Mouse (Mus musculus): ENCODE measurements around the gene Vamp2. TPM values are rescaled to one million over a fixed set of nuclear protein-coding genes. Genes with fewer than 3 reads are reported as not detected.

Gene Vamp2
- 250 TPM for polyA plus RNA-seq (2017; shearing (Covaris generic))

DNA sequence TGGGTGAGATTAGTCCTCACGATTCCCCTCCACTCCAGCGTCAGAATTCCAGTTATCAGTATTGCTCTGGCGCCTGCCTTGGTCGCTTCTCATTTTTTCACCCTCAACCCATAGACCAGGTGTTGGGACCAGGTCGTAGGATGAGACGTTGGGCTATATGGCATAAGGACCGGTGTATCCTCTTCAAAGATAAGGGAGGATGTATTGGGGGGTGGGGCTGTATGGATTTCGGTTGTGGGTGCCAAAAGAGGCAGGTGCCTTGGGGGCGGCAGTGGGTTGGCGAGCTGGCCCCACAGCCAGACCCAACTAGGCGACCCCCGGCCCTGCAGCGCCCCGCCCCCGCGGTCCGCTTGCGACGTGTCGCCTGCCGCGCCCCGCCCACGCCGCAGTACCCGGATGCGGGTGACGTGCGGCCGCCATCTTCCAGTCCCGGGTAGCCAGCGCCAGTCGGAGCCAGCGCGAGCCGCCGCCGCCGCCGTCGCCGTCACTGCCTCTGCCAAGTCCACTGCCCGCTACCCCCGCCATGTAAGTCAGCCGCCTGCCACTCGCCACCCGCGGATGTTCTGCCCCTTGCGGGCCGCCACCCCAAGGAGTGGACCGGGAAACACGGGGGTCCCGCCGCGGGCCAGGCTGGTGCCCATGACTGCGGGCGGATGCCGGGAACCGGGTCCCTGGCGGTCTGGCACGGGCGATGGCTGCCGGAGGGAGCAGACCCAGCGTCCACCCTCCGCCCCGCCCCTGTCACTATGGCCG is at the start of gene Vamp2:
Vamp2 (plus strand) TSS at position 388 of the 753 bp plus-strand sequence.

DNA sequence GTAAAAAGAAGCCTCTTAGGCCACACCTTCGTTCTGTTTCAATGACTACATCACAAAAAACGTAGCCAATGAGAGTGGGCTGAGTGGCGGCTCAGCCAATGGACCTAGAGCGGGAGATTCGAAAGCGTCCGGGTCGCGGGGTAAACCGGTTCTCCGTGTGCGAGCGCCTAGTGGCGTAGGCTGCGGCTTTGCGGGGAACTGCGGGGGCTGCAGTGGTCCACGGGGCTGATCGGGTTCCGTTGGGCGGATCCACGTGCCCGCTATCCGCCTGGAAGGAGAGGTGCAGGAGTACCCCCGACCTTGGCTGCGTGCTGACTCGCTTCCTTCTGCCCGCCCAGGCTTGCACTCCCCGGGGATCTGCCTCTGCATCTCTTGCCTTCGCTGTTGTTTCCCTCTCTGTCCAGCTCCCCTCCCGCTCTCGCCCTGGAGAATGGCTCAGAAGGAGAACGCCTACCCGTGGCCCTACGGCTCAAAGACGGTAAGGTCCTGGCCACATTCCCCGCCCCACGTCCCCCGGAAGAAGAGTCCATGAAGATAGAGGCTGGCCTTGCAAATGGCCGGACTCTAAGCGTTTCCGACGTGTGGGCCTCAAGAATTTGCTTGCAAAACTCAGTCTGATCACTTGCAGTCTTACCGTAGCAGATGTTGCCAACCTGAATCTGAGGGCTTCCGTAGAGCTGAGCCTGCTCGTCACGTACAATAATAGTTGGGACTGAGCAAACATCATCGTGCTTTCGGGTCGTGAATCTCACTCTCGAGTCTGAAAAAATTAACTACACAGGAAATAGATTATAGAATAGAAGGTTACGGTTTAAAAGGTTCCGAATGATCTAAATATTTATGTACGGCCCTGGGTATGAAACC is 42.5 kb upstream of the Vamp2 start, which contains the start of gene Aurkb:
Aurkb (plus strand) TSS at position 117 of the 864 bp plus-strand sequence.

GRCm38 (mm10) chr11:69059357-69059974 is 28.8 kb upstream of the Vamp2 start, which contains the start of gene Borcs6:
TSS of gene Borcs6 (plus strand) at chr11:69059717.

DNA sequence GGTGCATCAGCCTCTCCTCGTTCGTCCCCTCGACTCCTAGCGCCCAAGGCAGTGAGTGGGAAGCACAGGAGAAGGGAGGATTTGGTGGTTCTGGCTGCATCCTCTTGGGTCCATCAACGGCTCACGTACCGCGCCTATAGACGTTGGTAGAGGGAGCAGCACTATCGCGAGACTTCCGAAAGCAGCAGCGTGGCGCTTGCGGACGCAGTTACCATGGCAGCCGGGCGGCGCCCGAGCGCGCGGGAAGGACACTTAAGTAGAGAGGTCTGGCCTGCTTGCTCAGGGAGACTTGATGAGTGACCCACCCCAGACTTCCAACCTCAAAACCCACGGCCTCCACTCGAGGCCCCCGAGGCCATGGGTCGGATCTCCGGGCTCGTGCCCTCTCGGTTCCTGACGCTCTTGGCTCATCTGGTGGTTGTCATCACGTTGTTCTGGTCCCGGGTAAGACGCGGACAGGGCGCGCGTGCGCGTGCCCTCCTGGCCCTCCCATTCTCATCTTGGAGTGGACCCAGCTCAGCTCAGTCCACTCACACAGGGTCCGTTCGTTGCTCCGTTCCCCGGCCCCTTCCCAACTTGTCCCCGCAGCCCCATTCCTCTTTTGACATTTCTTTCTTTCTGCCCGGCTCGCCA is 17.6 kb upstream of the Vamp2 start, which contains the start of gene Tmem107:
Tmem107 (plus strand) TSS at position 217 of the 633 bp plus-strand sequence.

GRCm38 (mm10) chr11:69094697-69095429 is 6.6 kb downstream of the Vamp2 start, which contains the start of gene Per1:
TSS of gene Per1 (plus strand) at chr11:69095217.

DNA sequence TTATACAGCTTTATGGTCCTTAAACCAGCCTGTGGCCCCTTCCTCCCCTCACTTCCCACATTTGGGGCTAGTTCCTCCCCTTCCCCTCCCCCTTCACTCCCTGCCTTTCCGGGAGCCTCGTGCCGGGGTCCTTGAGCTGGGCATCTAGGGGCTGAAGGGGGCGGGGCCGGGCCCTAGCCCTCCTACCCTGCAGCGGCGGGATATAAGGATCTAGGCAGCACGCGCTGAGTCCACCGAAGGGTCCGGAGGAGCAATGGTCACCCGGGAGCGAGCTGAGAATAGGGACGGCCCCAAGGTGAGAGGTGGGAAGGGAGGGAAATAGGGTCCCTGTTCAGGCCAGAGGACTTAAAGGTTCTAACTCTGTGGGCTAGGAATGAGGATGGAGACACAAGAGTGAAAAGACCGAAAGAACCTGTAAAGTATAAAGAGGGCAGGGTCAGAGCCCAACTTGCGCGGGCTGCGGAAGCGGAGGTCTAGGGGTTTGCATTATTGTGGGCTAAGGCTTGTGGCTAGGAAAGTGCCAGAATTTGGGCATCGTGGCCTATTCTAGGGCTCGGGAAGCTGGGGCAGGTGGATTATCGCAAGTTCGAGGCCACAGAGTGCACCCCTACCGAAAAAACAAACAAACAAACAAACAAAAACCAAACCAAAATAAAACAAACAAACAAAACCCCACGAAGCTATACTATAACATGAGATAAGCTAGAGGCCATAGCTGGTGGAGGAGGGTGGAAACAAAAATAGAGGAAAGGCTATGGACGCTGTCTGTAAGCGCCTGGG is 32.1 kb downstream of the Vamp2 start, which contains the start of gene Hes7:
Hes7 (plus strand) TSS at position 184 of the 780 bp plus-strand sequence.

DNA sequence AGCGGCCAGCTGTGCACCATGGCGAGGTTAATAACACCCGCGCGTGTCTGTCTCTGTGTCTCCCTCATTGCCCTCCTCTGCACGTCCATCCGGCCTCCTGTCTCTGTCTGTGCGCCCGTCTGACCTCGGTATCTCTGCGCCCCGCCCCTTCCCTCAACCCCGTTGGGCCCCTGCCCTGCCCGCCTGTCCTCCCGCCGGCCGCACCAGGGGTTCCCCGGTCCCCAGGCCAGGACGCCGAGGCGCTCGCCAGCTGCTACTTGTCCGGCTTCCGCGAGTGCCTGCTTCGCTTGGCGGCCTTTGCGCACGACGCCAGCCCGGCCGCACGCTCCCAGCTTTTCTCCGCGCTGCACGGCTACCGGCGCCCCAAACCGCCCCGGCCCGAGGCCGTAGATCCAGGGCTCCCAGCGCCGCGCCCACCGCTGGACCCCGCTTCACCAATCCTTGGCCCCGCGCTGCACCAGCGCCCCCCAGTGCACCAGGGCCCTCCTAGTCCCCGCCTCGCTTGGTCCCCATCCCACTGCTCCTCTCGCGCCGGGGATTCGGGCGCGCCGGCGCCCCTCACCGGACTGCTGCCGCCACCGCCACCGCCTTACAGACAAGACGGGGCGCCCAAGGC is 34.2 kb downstream of the Vamp2 start, which contains the start of gene 9130213A22Rik:
9130213A22Rik (minus strand) TSS at position 254 of the 616 bp plus-strand sequence.

DNA sequence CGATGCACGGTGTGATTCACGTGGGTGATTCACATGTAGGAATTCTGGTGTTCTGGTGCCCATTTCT is 37.4 kb downstream of the Vamp2 start, which contains the start of gene Aloxe3:
Aloxe3 (plus strand) TSS at position 45 of the 67 bp plus-strand sequence.

Other genes with a start within 250 kb of the Vamp2 start
- 155 TPM for gene Ndel1, start 216.6 kb upstream of the Vamp2 start, polyA plus RNA-seq (2017; shearing (Covaris generic))
- gene Rnf222, start 199.9 kb upstream of the Vamp2 start, polyA plus RNA-seq (2017; shearing (Covaris generic)): not detected
- gene Rpl26, start 186.9 kb upstream of the Vamp2 start, polyA plus RNA-seq (2017; shearing (Covaris generic)): 791 TPM
- 0.48 TPM for gene Odf4, start 161.4 kb upstream of the Vamp2 start, polyA plus RNA-seq (2017; shearing (Covaris generic))
- 0.24 TPM for gene Arhgef15, start 131.0 kb upstream of the Vamp2 start, polyA plus RNA-seq (2017; shearing (Covaris generic))
- gene Slc25a35, start 120.4 kb upstream of the Vamp2 start, polyA plus RNA-seq (2017; shearing (Covaris generic)): 4.6 TPM
- 3.6 TPM for gene Rangrf, start 113.3 kb upstream of the Vamp2 start, polyA plus RNA-seq (2017; shearing (Covaris generic))
- 1.8 TPM for gene Pfas, start 80.0 kb upstream of the Vamp2 start, polyA plus RNA-seq (2017; shearing (Covaris generic))
- gene Ctc1, start 72.6 kb upstream of the Vamp2 start, polyA plus RNA-seq (2017; shearing (Covaris generic)): 15.3 TPM
- gene Aurkb, start 42.8 kb upstream of the Vamp2 start, polyA plus RNA-seq (2017; shearing (Covaris generic)): 2.2 TPM
- 5.9 TPM for gene Borcs6, start 28.8 kb upstream of the Vamp2 start, polyA plus RNA-seq (2017; shearing (Covaris generic))
- gene Tmem107, start 17.7 kb upstream of the Vamp2 start, polyA plus RNA-seq (2017; shearing (Covaris generic)): 13.6 TPM
- gene Per1, start 6.7 kb downstream of the Vamp2 start, polyA plus RNA-seq (2017; shearing (Covaris generic)): 81.1 TPM
- 0.35 TPM for gene Hes7, start 31.9 kb downstream of the Vamp2 start, polyA plus RNA-seq (2017; shearing (Covaris generic))
- 0.63 TPM for gene 9130213A22Rik, start 34.1 kb downstream of the Vamp2 start, polyA plus RNA-seq (2017; shearing (Covaris generic))
- 0.69 TPM for gene Aloxe3, start 37.4 kb downstream of the Vamp2 start, polyA plus RNA-seq (2017; shearing (Covaris generic))
- not detected for gene Alox12b, start 68.5 kb downstream of the Vamp2 start, polyA plus RNA-seq (2017; shearing (Covaris generic))
- 0.57 TPM for gene Alox8, start 109.4 kb downstream of the Vamp2 start, polyA plus RNA-seq (2017; shearing (Covaris generic))
- gene Gucy2e, start 148.5 kb downstream of the Vamp2 start, polyA plus RNA-seq (2017; shearing (Covaris generic)): 0.10 TPM
- 9.9 TPM for gene Cntrob, start 235.3 kb downstream of the Vamp2 start, polyA plus RNA-seq (2017; shearing (Covaris generic))
- gene Trappc1, start 235.5 kb downstream of the Vamp2 start, polyA plus RNA-seq (2017; shearing (Covaris generic)): 43.0 TPM
- 0.65 TPM for gene Kcnab3, start 237.8 kb downstream of the Vamp2 start, polyA plus RNA-seq (2017; shearing (Covaris generic))

Data from effector memory CD4-positive, alpha-beta T cell, adult 7 months (primary cell).